Mouse (Mus musculus): ENCODE data around the gene Hdac11.

DNA sequence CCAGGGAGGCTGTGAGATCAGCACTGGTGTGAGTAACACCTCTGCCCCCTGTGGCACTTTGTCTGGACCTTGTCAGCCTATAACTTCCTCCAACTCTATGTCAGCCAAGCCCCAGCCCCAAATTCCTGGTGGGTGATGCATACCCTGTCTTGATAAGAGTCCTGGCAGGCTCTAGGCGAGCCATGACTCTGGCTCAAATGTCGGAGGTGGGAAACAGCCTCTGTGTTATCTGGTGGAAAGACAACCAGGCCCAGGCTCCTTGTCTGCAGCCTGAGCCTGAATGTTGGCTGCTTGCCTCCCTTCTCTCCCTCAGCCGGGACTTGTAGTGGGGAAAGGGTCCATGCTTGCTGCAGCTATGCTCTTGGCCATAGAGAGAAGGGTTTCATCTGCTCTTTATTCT, 54.4 kb downstream of the Hdac11 start:
- TF ChIP-seq CTCF (IDR thresholded peaks at IDR 0.05; ENCODE audit: extremely low read depth, insufficient read depth, insufficient read length, insufficient replicate concordance), result no peak
- TF ChIP-seq POLR2A (IDR thresholded peaks at IDR 0.05; ENCODE audit: low read depth, low read length), result no peak
